Mouse (Mus musculus) erythroblast, adult 5-6 weeks (primary cell): ENCODE measurements at regions not wholly inside any gene's neighbourhood (a gene's known extent, or its start where the extent isn't known, plus 50 kb on each side); places are given as distances from the start of the nearest gene placed in this dataset.

Experiments used
- ATAC-seq: replicated peaks from 2 replicates; pipeline ENCODE4 v1.8.0; 2016; ENCODE audit warnings: moderate number of reproducible peaks, mild to moderate bottlenecking, moderate TSS enrichment, inconsistent platforms; ENCODE audit not compliant: poor library complexity, low FRiP score, severe bottlenecking

GRCm38 (mm10) chr2:45908871-45909270, 791.7 kb upstream of the Zeb2 start:
- ATAC-seq: no peak

- no peak for ATAC-seq
These were observed 787.5 kb upstream of the Zeb2 start for GRCm38 (mm10) chr2:45904623-45905235.

GRCm38 (mm10) chr2:45904090-45904489, 786.9 kb upstream of the Zeb2 start:
- no peak for ATAC-seq

- ATAC-seq: no peak
These were observed 786.2 kb upstream of the Zeb2 start for GRCm38 (mm10) chr2:45903350-45903749.

GRCm38 (mm10) chr2:45901892-45902291, 784.7 kb upstream of the Zeb2 start:
- no peak for ATAC-seq

- ATAC-seq: no peak
These were observed 767.5 kb upstream of the Zeb2 start for GRCm38 (mm10) chr2:45884680-45885079.

GRCm38 (mm10) chr2:45878656-45879055, 761.5 kb upstream of the Zeb2 start:
- no peak for ATAC-seq

- ATAC-seq: no peak
These were observed 742.7 kb upstream of the Zeb2 start for GRCm38 (mm10) chr2:45859901-45860331.

- ATAC-seq: no peak
These were observed 742.2 kb upstream of the Zeb2 start for GRCm38 (mm10) chr2:45859445-45859844.

GRCm38 (mm10) chr2:45850018-45850605, 732.9 kb upstream of the Zeb2 start:
- no peak for ATAC-seq

GRCm38 (mm10) chr2:45840389-45840788, 723.2 kb upstream of the Zeb2 start:
- ATAC-seq: no peak

GRCm38 (mm10) chr2:45836546-45837221, 719.5 kb upstream of the Zeb2 start:
- ATAC-seq: no peak

GRCm38 (mm10) chr2:45817945-45818719, 700.9 kb upstream of the Zeb2 start:
- ATAC-seq: no peak

- ATAC-seq: no peak
These were observed 697.5 kb upstream of the Zeb2 start for GRCm38 (mm10) chr2:45814741-45815140.

GRCm38 (mm10) chr2:45805329-45805728, 688.1 kb upstream of the Zeb2 start:
- ATAC-seq: no peak

- no peak for ATAC-seq
These were observed 682.9 kb upstream of the Zeb2 start for GRCm38 (mm10) chr2:45800131-45800530.

GRCm38 (mm10) chr2:45793561-45793960, 676.4 kb upstream of the Zeb2 start:
- no peak for ATAC-seq

- no peak for ATAC-seq
These were observed 672.5 kb upstream of the Zeb2 start for GRCm38 (mm10) chr2:45789739-45790138.

GRCm38 (mm10) chr2:45787732-45788390, 670.7 kb upstream of the Zeb2 start:
- ATAC-seq: no peak

GRCm38 (mm10) chr2:45786787-45787186, 669.6 kb upstream of the Zeb2 start:
- ATAC-seq: no peak
